16 mouse cellular contexts compared by ENCODE assay signal in the genomic region with DNA sequence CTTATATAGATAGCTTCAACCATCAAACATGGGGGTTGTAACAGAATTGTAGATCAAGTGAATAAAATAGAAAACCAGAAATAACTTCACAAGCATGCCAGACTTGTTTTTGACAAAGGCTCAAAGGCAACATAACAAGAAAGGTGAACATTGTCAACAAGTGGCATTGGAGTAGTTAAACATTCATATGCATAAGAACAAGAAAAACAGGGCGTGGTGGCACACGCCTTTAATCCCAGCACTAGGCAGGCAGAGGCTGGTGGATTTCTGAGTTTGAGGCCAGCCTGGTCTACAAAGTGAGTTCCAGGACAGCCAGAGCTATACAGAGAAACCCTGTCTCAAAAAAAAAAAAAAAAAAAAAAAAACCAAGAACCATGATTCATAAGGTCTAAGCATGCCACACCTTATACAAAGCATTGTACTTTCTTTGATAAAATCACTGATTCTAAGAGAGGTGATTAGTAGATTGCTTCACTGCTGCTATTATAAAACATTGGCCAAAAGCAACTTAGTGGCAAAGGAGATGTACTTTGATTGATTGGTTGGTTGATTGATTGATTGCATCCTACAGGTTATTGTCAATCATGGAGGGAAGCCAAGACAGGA.
A peak's percentile ranks its signal among the peaks of the same experiment; 100 is the strongest.
DNase-seq lines count a peak whose midpoint lies in the region.
"Had no signal": no experiment of that assay in that cellular context is flagged by ENCODE, and none has a peak within 500 bp of the region (broad histone marks: within the 10 kb centered on the region; RNA-seq: fewer than 3 reads in every experiment).

No protein-coding gene starts in this region.

- peak; percentile 27 for DNase-seq in heart, adult 11 months
- no peak for DNase-seq in heart, postnatal 4 days
- DNase-seq in ES-CJ7 (ENCODE audit: low read depth, low spot score): peak; percentile 48
- DNase-seq in R1 (ENCODE audit: low read depth, low spot score): peak; percentile 75
- DNase-seq in lung, postnatal 4 days: no peak
- DNase-seq in layer of hippocampus, postnatal 10 days (ENCODE audit: low spot score in 2 of 2): no peak
- DNase-seq: adrenal gland, adult 8-10 months; adrenal gland, postnatal 14 days; adrenal gland, postnatal 36 days; B cell, adult 2 months; cerebellum, adult 11-12 months; cerebellum, adult 2 months; cerebellum, adult 9-10 months; cerebellum, postnatal 10 days; cerebellum, postnatal 25 days; forebrain, postnatal 0 days had no signal

Comparison
In these comparisons a context has a peak if more than half of its experiments do, and no peak if none do; other contexts are left out.
1. DNase-seq: peak in heart, adult 11 months (single experiment), ES-CJ7 (single experiment) and R1 (single experiment); none in heart, postnatal 4 days (single experiment), lung, postnatal 4 days (0 of 2) and layer of hippocampus, postnatal 10 days (0 of 2).